Mouse (Mus musculus) liver, embryonic 16.5 days (tissue): ENCODE results near the gene Hnrnpul1. TPM values are rescaled to one million over a fixed set of nuclear protein-coding genes. Genes with fewer than 3 reads are reported as not detected.
A peak's percentile ranks its signal among the peaks of the same experiment; 100 is the strongest.

ENCODE experiments used
- ATAC-seq: fragments of 200-750 bp; cut with Nextera tagmentation; 2 replicates; pipeline ENCODE4 v1.8.0; 2017; ENCODE audit warnings: low read depth, mild to moderate bottlenecking, moderate number of reproducible peaks, moderate library complexity
- H3K27ac ChIP-seq: fragments of 300-500 bp; sonication (generic); 2 replicates; pipeline ENCODE4 v1.5.1; 2014; ENCODE audit warnings: mild to moderate bottlenecking, low read length
- H3K27me3 ChIP-seq: fragments of 300-500 bp; sonication (generic); 2 replicates; pipeline ENCODE4 v1.6.1; 2014; ENCODE audit warnings: low read depth, low read length, mixed read lengths; ENCODE audit not compliant: control insufficient read depth, insufficient read depth
- H3K36me3 ChIP-seq: fragments of 300-500 bp; sonication (generic); 2 replicates; pipeline ENCODE4 v1.6.1; 2014; ENCODE audit warnings: mild to moderate bottlenecking; ENCODE audit not compliant: control insufficient read depth, insufficient read depth
- H3K4me1 ChIP-seq: fragments of 300-500 bp; sonication (generic); 2 replicates; pipeline ENCODE4 v1.6.1; 2014; ENCODE audit warnings: low read depth, low read length, mixed read lengths; ENCODE audit not compliant: control insufficient read depth
- H3K4me2 ChIP-seq: fragments of 300-500 bp; sonication (generic); 2 replicates; pipeline ENCODE4 v1.6.1; 2014; ENCODE audit warnings: low read depth, low read length, mixed read lengths
- H3K4me3 ChIP-seq: fragments of 300-500 bp; sonication (generic); 2 replicates; pipeline ENCODE4 v1.5.1; 2014; ENCODE audit warnings: low read depth, mild to moderate bottlenecking, low read length
- H3K9ac ChIP-seq: fragments of 300-500 bp; sonication (generic); 2 replicates; pipeline ENCODE4 v1.6.1; 2014; ENCODE audit warnings: low read depth, low read length
- H3K9me3 ChIP-seq: fragments of 300-500 bp; sonication (generic); replicated peaks from 2 replicates; pipeline ENCODE4 v1.6.1; 2016; ENCODE audit warnings: low read length; ENCODE audit not compliant: control insufficient read depth
- WGBS: fragments of 180-500 bp; shearing (Covaris S2); extraction: QIAGEN DNeasy Blood & Tissue Kit; methylation state at CpG from one replicate; pipeline ENCODE4 v1.1.7; 2014; ENCODE audit not compliant: insufficient replicate concordance; 5-methylcytosine and 5-hydroxymethylcytosine counted together
- polyA plus RNA-seq: library from polyadenylated mRNA; unstranded; fragments of >200 nt; fragmentation: Nextera tagmentation; extraction: Ambion mirVana; gene quantifications from 2 replicates; pipeline ENCODE4 v1.2.1, GENCODE M21; 2015

Hnrnpul1 gene
- polyA plus RNA-seq, 1 experiment from 2014 or later: 24.8 TPM

DNA sequence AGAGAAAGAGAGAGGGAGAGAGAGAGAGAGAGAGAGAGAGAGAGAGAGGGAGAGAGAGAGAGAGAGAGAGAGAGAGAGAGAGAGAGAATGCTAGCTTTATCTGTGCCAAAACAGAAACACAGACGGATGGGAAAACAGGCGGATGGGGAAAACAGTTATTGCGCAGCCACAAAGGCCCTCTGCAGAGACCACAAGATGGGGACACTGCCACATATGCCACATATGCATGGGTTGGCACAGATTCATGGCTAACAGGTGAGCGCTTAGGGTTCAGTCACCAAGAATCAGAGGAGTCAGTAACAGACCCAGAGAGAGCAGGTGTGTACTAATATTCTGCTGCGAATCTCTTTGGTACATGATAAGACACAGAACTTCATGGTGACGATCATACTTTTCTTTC is 28.2 kb upstream of the Hnrnpul1 start:
- Histone ChIP-seq H3K27ac (no peak overlapping the region), H3K4me3 (no peak overlapping the region), H3K9ac (no peak overlapping the region), H3K4me1 (peaks cover 18% of the 10 kb centered on the region), H3K36me3 (no peaks in the 10 kb centered on the region), H3K9me3 (no peaks in the 10 kb centered on the region), H3K4me2 (no peak overlapping the region), H3K27me3 (peaks cover 2% of the 10 kb centered on the region; the same call in 1 of the 2 replicates)
- no peak for ATAC-seq
- 37% methylated on average over 6 of the region's 6 CpGs for WGBS

DNA sequence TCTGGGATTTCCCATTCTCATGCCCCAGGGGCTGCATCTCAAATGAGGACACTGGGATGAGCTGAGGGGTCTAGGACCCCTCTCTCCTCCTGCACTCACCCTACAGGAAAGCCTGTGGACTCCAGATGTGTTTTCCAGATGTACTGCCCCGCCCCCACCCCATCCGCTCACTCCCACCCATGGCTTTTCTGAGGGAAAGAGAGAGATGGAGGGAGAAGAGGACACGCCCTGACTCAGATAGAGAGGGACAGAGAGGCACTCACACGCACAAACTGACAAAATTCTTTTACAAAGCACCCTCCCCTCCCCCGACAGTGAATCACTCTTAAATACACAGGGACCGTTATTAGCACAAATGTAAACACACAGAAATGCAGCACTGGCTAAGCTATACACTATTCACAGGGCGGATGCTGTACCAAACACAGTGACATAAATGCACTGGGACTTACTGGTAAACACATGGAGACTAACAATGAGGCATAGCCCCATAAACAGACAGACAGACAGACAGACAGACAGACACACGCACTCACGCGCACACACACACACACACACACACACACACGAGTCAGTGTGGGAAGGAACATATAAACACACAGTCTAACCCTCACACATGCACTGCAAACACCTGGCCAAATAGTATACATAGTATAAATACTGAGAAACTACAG is 27.5 kb upstream of the Hnrnpul1 start:
- Histone ChIP-seq H3K4me1 (peaks cover 18% of the 10 kb centered on the region), H3K4me3 (peak overlapping the region; percentile 16; the same call in 1 of the 2 replicates), H3K4me2 (peak overlapping the region; percentile 47), H3K27ac (peak overlapping the region; percentile 24; the same call in 1 of the 2 replicates), H3K36me3 (no peaks in the 10 kb centered on the region), H3K9ac (no peak overlapping the region), H3K27me3 (no peaks in the 10 kb centered on the region), H3K9me3 (no peaks in the 10 kb centered on the region)
- WGBS: 23% methylated on average over 11 of the region's 11 CpGs
- peak; percentile 24; the same call in 1 of the 2 replicates for ATAC-seq

DNA sequence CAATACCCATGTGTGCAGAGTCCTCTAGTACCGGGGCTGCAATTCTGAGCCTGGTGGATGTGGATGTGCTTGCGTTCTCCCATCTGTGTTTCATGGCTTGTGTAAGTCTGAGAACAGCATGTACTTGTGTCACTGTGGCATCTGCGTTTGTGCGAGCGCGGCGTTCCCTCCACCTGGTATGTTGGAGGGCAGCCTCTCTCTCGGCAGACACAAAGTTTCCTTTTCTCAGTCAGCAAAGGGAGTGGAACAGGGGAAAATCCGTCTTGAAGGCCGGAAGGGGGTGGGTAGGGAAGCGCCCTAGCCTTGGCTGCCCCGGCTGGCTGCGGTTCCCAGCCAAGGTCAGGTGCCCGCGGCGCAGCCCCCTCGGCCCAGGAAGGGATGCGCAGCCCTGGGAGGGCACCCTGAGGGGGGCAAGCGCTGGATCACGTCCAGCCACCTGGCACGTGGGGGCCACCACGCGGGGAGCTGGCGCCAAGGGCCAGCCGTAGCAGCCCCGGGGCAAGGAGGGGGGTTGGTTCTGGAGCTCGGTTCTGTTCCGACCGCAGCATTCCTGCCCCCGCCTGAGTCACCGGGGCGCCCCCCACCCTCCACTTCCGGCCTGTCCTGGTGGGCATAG is 26.9 kb upstream of the Hnrnpul1 start:
- H3K9ac ChIP-seq: no peak overlapping the region
- H3K27me3 ChIP-seq: no peaks in the 10 kb centered on the region
- peak overlapping the region; percentile 16; the same call in 1 of the 2 replicates for H3K4me3 ChIP-seq
- H3K27ac ChIP-seq: peak overlapping the region; percentile 24; the same call in 1 of the 2 replicates
- 6% methylated on average over 32 of the region's 33 CpGs for WGBS
- 0 out of 2 replicates have a peak, but pooled peaks have one; percentile 4 for ATAC-seq
- H3K4me2 ChIP-seq: peak overlapping the region; percentile 47
- H3K36me3 ChIP-seq: no peaks in the 10 kb centered on the region
- peaks cover 18% of the 10 kb centered on the region for H3K4me1 ChIP-seq
- no peaks in the 10 kb centered on the region for H3K9me3 ChIP-seq

DNA sequence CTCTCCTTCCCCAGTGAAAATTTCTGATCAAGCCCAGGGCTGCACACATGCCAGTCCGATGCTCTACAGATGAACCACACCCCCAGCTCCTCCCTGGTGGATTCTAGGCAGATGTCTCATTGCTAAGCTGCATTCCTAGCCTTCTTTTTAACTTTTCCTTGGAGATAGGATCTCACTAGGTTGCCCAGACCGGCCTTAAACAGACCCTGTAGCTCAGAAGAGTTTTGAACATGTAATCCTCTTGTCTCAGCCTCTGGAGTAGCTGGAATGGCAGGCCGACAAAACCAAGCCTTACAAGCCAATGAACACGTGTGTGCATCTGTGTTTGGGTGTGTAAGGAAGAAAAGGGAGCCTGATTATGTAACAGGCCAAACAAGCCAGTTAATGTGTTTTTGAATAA is 26.2 kb upstream of the Hnrnpul1 start:
- Histone ChIP-seq H3K36me3 (no peaks in the 10 kb centered on the region), H3K27ac (no peak overlapping the region), H3K27me3 (no peaks in the 10 kb centered on the region), H3K4me2 (no peak overlapping the region), H3K9me3 (no peaks in the 10 kb centered on the region), H3K9ac (no peak overlapping the region), H3K4me1 (peaks cover 18% of the 10 kb centered on the region), H3K4me3 (no peak overlapping the region)
- 42% methylated on average over 4 of the region's 4 CpGs for WGBS
- ATAC-seq: no peak

DNA sequence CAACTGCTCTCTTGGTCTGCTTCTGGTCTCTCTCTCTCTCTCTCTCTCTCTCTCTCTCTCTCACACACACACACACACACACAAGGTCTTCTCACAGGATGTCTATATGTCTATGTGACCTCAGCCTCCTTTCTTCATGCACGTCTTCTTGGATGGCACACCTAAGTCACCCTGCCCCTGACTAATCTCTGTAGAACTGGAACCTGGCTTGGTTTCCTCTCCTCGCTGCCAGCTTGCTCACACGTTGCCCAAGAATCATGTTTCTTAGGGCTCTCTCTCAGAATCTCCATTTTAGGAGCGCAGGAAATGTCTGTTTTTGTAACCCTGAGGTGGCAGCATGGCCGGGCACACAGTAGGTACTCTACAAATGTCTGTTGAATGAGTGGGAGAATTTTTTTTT is 25.5 kb upstream of the Hnrnpul1 start:
- Histone ChIP-seq H3K4me3 (no peak overlapping the region), H3K9ac (no peak overlapping the region), H3K27me3 (no peaks in the 10 kb centered on the region), H3K4me2 (no peak overlapping the region), H3K4me1 (peaks cover 18% of the 10 kb centered on the region), H3K9me3 (no peaks in the 10 kb centered on the region), H3K27ac (no peak overlapping the region), H3K36me3 (no peaks in the 10 kb centered on the region)
- no peak for ATAC-seq
- 65% methylated on average over 5 of the region's 5 CpGs for WGBS

DNA sequence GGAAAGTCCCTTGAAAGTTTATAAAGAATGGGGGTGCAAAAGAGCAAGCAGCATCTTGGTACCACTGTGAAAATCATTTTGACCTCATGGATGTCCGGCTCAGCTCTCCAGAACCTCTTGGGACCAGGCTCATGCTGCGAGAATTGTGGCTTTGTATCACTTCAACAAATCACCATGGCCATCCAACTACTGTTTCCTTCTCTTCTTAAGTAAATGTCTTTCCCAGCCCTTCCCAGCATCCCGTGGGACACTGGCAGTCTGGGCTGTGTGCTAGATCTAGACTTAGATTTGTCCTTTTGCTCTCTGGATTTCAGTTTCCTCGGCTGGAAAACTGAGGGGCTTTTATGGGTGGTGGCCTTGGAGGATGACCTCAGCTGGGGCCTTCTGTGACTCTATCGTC is 13.7 kb upstream of the Hnrnpul1 start:
- no peaks in the 10 kb centered on the region for H3K9me3 ChIP-seq
- H3K4me3 ChIP-seq: no peak overlapping the region
- no peaks in the 10 kb centered on the region for H3K27me3 ChIP-seq
- H3K27ac ChIP-seq: no peak overlapping the region
- no peaks in the 10 kb centered on the region for H3K36me3 ChIP-seq
- 63% methylated on average over 5 of the region's 5 CpGs for WGBS
- no peak for ATAC-seq
- no peak overlapping the region for H3K9ac ChIP-seq
- no peaks in the 10 kb centered on the region for H3K4me1 ChIP-seq
- no peak overlapping the region for H3K4me2 ChIP-seq

DNA sequence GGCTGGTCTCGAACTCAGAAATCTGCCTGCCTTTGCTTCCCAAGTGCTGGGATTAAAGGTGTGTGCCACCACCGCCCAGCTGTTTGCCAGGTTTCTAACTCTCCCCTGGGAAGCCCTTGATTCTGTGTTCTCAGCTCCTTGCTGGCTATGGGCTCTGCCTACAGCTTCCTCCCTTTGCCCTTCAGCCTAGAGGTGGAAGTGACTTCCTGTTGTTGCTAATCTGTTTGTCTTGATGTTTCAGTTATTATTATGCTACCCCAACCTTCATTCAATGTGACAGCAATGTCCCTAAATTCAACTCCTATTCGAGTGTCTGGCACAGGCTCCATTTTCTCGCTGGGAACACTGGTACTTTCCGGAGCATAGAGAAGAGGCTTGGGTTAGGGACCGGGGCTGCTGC is 11.6 kb upstream of the Hnrnpul1 start:
- Histone ChIP-seq H3K4me1 (no peaks in the 10 kb centered on the region), H3K9ac (no peak overlapping the region), H3K4me3 (no peak overlapping the region), H3K4me2 (no peak overlapping the region), H3K27me3 (no peaks in the 10 kb centered on the region), H3K36me3 (no peaks in the 10 kb centered on the region), H3K9me3 (no peaks in the 10 kb centered on the region), H3K27ac (no peak overlapping the region)
- no peak for ATAC-seq
- 60% methylated on average over 6 of the region's 6 CpGs for WGBS

DNA sequence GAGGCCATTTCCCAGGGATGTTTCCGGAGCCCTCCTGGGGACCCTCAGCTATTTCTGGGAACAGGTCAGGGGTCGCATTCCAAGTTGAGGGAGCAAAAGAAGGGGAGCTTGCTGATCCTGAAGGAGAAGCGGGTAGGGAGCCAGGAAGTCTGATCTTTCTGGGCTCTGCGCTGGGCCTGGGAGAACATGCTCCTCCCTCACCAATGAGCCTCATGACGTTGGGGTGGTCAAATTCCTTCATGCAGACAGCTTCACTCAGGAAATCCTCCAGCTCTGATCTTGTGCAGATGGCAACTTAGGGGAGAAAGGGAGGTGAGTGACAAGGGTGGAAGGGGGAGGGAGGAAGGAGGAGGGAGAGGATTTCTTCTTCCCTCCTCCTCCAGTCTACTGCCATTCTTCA is 9.7 kb upstream of the Hnrnpul1 start:
- ATAC-seq: peak; percentile 38; the same call in 1 of the 2 replicates
- no peaks in the 10 kb centered on the region for H3K36me3 ChIP-seq
- H3K27ac ChIP-seq: no peak overlapping the region
- 43% methylated on average over 5 of the region's 5 CpGs for WGBS
- H3K9ac ChIP-seq: no peak overlapping the region
- no peak overlapping the region for H3K4me2 ChIP-seq
- no peaks in the 10 kb centered on the region for H3K27me3 ChIP-seq
- H3K4me1 ChIP-seq: no peaks in the 10 kb centered on the region
- H3K9me3 ChIP-seq: no peaks in the 10 kb centered on the region
- H3K4me3 ChIP-seq: no peak overlapping the region

DNA sequence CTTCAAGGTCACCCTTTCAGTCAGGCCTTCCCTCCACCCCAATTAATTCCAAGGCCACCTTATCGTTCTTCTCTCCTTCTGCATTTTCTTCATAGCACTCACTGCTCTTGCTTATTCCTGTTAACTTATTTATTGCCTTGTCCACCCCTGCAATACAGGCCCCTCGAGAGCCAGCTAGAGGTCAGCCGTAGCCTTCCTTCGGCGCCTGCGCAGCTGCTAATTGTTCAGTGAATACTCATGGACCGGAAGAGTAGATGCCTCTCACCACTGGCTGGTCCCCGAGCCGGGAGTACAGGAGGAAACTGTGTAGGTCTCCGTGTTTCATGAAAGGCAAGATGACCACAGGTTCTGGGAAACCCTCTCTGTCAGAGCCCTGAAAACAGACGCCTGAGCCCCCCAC is 9.1 kb upstream of the Hnrnpul1 start:
- no peak overlapping the region for H3K9ac ChIP-seq
- no peaks in the 10 kb centered on the region for H3K9me3 ChIP-seq
- H3K4me1 ChIP-seq: no peaks in the 10 kb centered on the region
- no peak overlapping the region for H3K4me3 ChIP-seq
- WGBS: 51% methylated on average over 11 of the region's 11 CpGs
- no peak overlapping the region for H3K4me2 ChIP-seq
- no peak for ATAC-seq
- no peaks in the 10 kb centered on the region for H3K27me3 ChIP-seq
- H3K27ac ChIP-seq: no peak overlapping the region
- no peaks in the 10 kb centered on the region for H3K36me3 ChIP-seq
